Mouse (Mus musculus): Measurements from ENCODE around the gene Slc25a39. TPM values are rescaled to one million over a fixed set of nuclear protein-coding genes. Genes with fewer than 3 reads are reported as not detected.
A peak's percentile ranks its signal among the peaks of the same experiment; 100 is the strongest.
"Not testable (repeated sequence)": the region's sequence is repeated elsewhere in the genome, so short reads cannot be mapped to it uniquely, and the experiment has no call there.

Slc25a39 gene
- polyA plus RNA-seq, 1 experiment from 2014 or later, result 266 TPM

DNA sequence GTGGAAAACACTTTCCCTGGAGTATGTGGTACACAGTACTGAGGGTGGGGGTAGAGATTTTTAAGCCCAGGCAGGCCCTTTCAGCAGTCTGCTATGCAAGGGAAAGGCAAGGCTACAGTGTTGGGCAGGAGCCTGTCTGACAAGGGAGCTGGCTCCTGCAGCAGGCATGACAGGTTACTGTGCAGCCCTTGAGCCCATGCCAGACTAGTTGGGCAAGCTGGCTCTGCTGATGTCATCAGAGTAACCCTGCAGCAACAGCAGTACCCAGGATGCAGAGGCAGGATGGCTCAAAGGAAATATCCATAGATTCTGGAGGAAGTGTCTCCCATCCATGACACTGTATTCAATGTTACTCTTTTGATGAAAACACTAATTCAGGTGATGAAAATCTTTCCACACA, 11.1 kb upstream of the Slc25a39 start:
- Histone ChIP-seq H3K4me1 (ENCODE audit: control insufficient read depth in 2 of 2, insufficient read depth in 2 of 2, low read length in 2 of 2) (no peaks in the 10 kb centered on the region), H3K27ac (replicated peaks in 1 of 2; ENCODE audit: control insufficient read depth in 1 of 2, insufficient read depth in 1 of 2, low read depth in 2 of 2, low read length in 2 of 2) (no peak overlapping the region), H3K9me3 (ENCODE audit: control insufficient read depth, low read length) (no peaks in the 10 kb centered on the region), H3K4me2 (ENCODE audit: low read length) (no peak overlapping the region), H3K27me3 (ENCODE audit: control insufficient read depth, insufficient read depth, low read length) (no peaks in the 10 kb centered on the region), H3K9ac (ENCODE audit: low read length) (no peak overlapping the region), H3K4me3 (ENCODE audit: control insufficient read depth in 1 of 2, insufficient read depth in 1 of 2, low read depth in 1 of 2, low read length in 2 of 2) (no peak overlapping the region), H3K36me3 (ENCODE audit: control insufficient read depth, insufficient read depth, low read length) (no peaks in the 10 kb centered on the region)
- ATAC-seq (ENCODE audit: insufficient number of reproducible peaks, insufficient read depth, low FRiP score, low read depth), result no peak

DNA sequence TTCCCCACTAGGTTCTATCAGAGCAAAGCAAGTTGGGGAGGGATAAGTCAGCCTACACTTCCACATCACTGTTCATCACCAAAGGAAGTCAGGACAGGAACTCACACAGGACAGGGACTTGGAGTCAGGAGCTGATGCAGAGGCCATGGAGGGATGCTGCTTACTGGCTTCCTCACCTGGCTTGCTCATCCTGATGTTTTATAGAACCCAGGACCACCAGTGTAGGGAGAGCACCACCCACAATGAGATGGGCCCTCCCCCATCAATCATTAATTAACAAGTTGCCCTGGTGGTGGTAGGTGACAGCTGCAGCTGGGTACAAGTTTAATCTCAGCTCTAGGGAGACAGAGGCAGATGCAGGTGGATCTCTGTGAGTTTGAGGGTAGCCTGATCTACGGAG, 9.4 kb upstream of the Slc25a39 start:
- Histone ChIP-seq H3K9me3 (ENCODE audit: control insufficient read depth, low read length) (no peaks in the 10 kb centered on the region), H3K9ac (ENCODE audit: low read length) (no peak overlapping the region), H3K27ac (replicated peaks in 1 of 2; ENCODE audit: control insufficient read depth in 1 of 2, insufficient read depth in 1 of 2, low read depth in 2 of 2, low read length in 2 of 2) (no peak overlapping the region), H3K27me3 (ENCODE audit: control insufficient read depth, insufficient read depth, low read length) (no peaks in the 10 kb centered on the region), H3K36me3 (ENCODE audit: control insufficient read depth, insufficient read depth, low read length) (no peaks in the 10 kb centered on the region), H3K4me3 (ENCODE audit: control insufficient read depth in 1 of 2, insufficient read depth in 1 of 2, low read depth in 1 of 2, low read length in 2 of 2) (no peak overlapping the region), H3K4me2 (ENCODE audit: low read length) (no peak overlapping the region), H3K4me1 (ENCODE audit: control insufficient read depth in 2 of 2, insufficient read depth in 2 of 2, low read length in 2 of 2) (no peaks in the 10 kb centered on the region)
- 79% methylated on average over 1 of the region's 1 CpGs for WGBS
- no peak for ATAC-seq (ENCODE audit: insufficient number of reproducible peaks, insufficient read depth, low FRiP score, low read depth)

- Histone ChIP-seq H3K36me3 (ENCODE audit: control insufficient read depth, insufficient read depth, low read length) (no peaks in the 10 kb centered on the region), H3K27me3 (ENCODE audit: control insufficient read depth, insufficient read depth, low read length) (no peaks in the 10 kb centered on the region), H3K9me3 (ENCODE audit: control insufficient read depth, low read length) (no peaks in the 10 kb centered on the region), H3K27ac (replicated peaks in 1 of 2; ENCODE audit: control insufficient read depth in 1 of 2, insufficient read depth in 1 of 2, low read depth in 2 of 2, low read length in 2 of 2) (no peak overlapping the region), H3K9ac (ENCODE audit: low read length) (no peak overlapping the region), H3K4me3 (ENCODE audit: control insufficient read depth in 1 of 2, insufficient read depth in 1 of 2, low read depth in 1 of 2, low read length in 2 of 2) (no peak overlapping the region), H3K4me1 (ENCODE audit: control insufficient read depth in 2 of 2, insufficient read depth in 2 of 2, low read length in 2 of 2) (0 out of 4 replicates have a peak, but pooled peaks cover 2 to 4% of the 10 kb centered on the region in 2 experiments), H3K4me2 (ENCODE audit: low read length) (no peak overlapping the region)
- WGBS, result 66% methylated on average over 10 of the region's 10 CpGs
- ATAC-seq (ENCODE audit: insufficient number of reproducible peaks, insufficient read depth, low FRiP score, low read depth), result no peak
Measured at GRCm38 (mm10) chr11:102415034-102415802, 7.5 kb upstream of the Slc25a39 start.

DNA sequence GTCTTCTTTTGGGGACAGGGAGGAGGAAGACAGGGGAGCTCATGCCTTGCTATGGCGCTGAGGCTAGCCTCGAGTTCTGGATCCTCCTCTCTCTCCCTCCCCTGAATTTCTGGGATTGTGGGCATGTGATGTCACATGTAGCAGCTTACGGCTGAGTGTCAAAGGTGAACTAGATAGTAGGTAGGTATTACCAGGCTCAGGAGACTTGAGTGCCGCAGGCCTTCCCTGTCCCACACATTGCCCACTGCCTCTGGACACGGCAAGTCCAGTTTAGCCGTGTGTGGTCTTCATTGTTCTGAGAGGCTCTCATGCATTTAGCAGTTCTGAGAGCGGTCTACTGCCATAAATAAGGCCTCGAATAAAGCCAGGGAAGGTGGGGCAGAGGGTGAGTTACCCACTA, 5.3 kb upstream of the Slc25a39 start:
- Histone ChIP-seq H3K4me2 (ENCODE audit: low read length) (no peak overlapping the region), H3K36me3 (ENCODE audit: control insufficient read depth, insufficient read depth, low read length) (no peaks in the 10 kb centered on the region), H3K4me1 (ENCODE audit: control insufficient read depth in 2 of 2, insufficient read depth in 2 of 2, low read length in 2 of 2) (0 out of 4 replicates have a peak, but pooled peaks cover 2 to 7% of the 10 kb centered on the region in 2 experiments), H3K9ac (ENCODE audit: low read length) (no peak overlapping the region), H3K27ac (replicated peaks in 1 of 2; ENCODE audit: control insufficient read depth in 1 of 2, insufficient read depth in 1 of 2, low read depth in 2 of 2, low read length in 2 of 2) (no peak overlapping the region), H3K27me3 (ENCODE audit: control insufficient read depth, insufficient read depth, low read length) (no peaks in the 10 kb centered on the region), H3K9me3 (ENCODE audit: control insufficient read depth, low read length) (no peaks in the 10 kb centered on the region), H3K4me3 (ENCODE audit: control insufficient read depth in 1 of 2, insufficient read depth in 1 of 2, low read depth in 1 of 2, low read length in 2 of 2) (no peak overlapping the region)
- no peak for ATAC-seq (ENCODE audit: insufficient number of reproducible peaks, insufficient read depth, low FRiP score, low read depth)
- WGBS, result 71% methylated on average over 8 of the region's 8 CpGs

DNA sequence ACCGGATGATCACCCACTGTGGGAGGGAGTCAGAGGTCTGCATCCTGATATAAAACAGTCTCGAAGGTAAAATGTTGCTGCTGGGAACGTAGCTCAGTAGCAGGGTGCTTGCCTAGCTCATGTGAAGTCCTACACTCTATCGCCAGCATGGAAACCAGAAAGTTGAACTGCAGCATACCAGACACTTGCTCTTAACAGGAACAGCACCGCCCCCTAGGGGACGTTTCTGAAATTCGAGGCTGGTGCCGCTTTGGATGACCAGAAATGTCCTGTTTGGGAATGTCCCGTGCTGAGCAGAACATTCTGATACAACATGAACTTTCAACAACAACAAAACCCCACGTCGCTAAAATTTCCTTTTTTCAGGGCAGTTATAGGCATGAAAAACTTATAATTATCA, 4.0 kb upstream of the Slc25a39 start:
- H3K4me1 ChIP-seq (ENCODE audit: control insufficient read depth in 2 of 2, insufficient read depth in 2 of 2, low read length in 2 of 2), result peaks cover 2 to 7% of the 10 kb centered on the region in 2 experiments; a peak in 1 of 4 replicates
- no peaks in the 10 kb centered on the region for H3K27me3 ChIP-seq (ENCODE audit: control insufficient read depth, insufficient read depth, low read length)
- H3K9ac ChIP-seq (ENCODE audit: low read length), result peak overlapping the region; percentile 2; the same call in 1 of the 2 replicates
- WGBS, result 7% methylated on average over 11 of the region's 11 CpGs
- no peak overlapping the region for H3K4me3 ChIP-seq (ENCODE audit: control insufficient read depth in 1 of 2, insufficient read depth in 1 of 2, low read depth in 1 of 2, low read length in 2 of 2)
- no peak overlapping the region for H3K27ac ChIP-seq (replicated peaks in 1 of 2; ENCODE audit: control insufficient read depth in 1 of 2, insufficient read depth in 1 of 2, low read depth in 2 of 2, low read length in 2 of 2)
- H3K4me2 ChIP-seq (ENCODE audit: low read length), result no peak overlapping the region
- no peaks in the 10 kb centered on the region for H3K9me3 ChIP-seq (ENCODE audit: control insufficient read depth, low read length)
- ATAC-seq (ENCODE audit: insufficient number of reproducible peaks, insufficient read depth, low FRiP score, low read depth), result no peak
- no peaks in the 10 kb centered on the region for H3K36me3 ChIP-seq (ENCODE audit: control insufficient read depth, insufficient read depth, low read length)

DNA sequence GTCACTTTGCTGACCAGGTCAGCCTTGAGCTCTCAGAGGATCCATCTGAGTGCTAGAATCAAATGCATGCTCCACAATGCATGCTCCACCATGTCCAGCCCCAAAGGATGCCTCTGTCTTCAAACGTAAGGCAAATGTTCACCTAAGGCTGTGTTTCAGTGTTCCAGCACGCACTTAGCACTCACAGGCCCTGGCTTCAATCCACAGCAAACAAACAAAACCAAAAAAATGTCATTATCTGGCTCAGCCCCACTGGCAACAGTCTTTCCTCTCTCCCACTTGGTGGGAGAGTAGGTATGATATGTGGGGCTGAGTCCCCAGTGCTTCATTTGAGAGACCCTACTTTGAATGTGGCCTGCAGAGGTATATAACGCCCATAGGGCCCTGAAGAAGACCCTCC, 3.3 kb upstream of the Slc25a39 start:
- H3K9ac ChIP-seq (ENCODE audit: low read length), result peak overlapping the region; percentile 2; the same call in 1 of the 2 replicates
- H3K27me3 ChIP-seq (ENCODE audit: control insufficient read depth, insufficient read depth, low read length), result no peaks in the 10 kb centered on the region
- no peak overlapping the region for H3K4me2 ChIP-seq (ENCODE audit: low read length)
- WGBS, result 72% methylated on average over 3 of the region's 3 CpGs
- H3K4me1 ChIP-seq (ENCODE audit: control insufficient read depth in 2 of 2, insufficient read depth in 2 of 2, low read length in 2 of 2), result peaks cover 7 to 14% of the 10 kb centered on the region in 2 experiments
- H3K36me3 ChIP-seq (ENCODE audit: control insufficient read depth, insufficient read depth, low read length), result 0 out of 2 replicates have a peak, but pooled peaks cover under 1% of the 10 kb centered on the region
- ATAC-seq (ENCODE audit: insufficient number of reproducible peaks, insufficient read depth, low FRiP score, low read depth), result no peak
- no peaks in the 10 kb centered on the region for H3K9me3 ChIP-seq (ENCODE audit: control insufficient read depth, low read length)
- H3K27ac ChIP-seq (replicated peaks in 1 of 2; ENCODE audit: control insufficient read depth in 1 of 2, insufficient read depth in 1 of 2, low read depth in 2 of 2, low read length in 2 of 2), result no peak overlapping the region
- H3K4me3 ChIP-seq (ENCODE audit: control insufficient read depth in 1 of 2, insufficient read depth in 1 of 2, low read depth in 1 of 2, low read length in 2 of 2), result no peak overlapping the region

- 93% methylated on average over 3 of the region's 3 CpGs for WGBS
- not testable (repeated sequence) for H3K4me2 ChIP-seq (ENCODE audit: low read length); H3K27me3 ChIP-seq (ENCODE audit: control insufficient read depth, insufficient read depth, low read length); H3K9ac ChIP-seq (ENCODE audit: low read length); H3K36me3 ChIP-seq (ENCODE audit: control insufficient read depth, insufficient read depth, low read length); H3K27ac ChIP-seq (replicated peaks in 1 of 2; ENCODE audit: control insufficient read depth in 1 of 2, insufficient read depth in 1 of 2, low read depth in 2 of 2, low read length in 2 of 2); H3K4me3 ChIP-seq (ENCODE audit: control insufficient read depth in 1 of 2, insufficient read depth in 1 of 2, low read depth in 1 of 2, low read length in 2 of 2); H3K9me3 ChIP-seq (ENCODE audit: control insufficient read depth, low read length); ATAC-seq (ENCODE audit: insufficient number of reproducible peaks, insufficient read depth, low FRiP score, low read depth)
- peaks cover 12 to 20% of the 10 kb centered on the region in 2 experiments for H3K4me1 ChIP-seq (ENCODE audit: control insufficient read depth in 2 of 2, insufficient read depth in 2 of 2, low read length in 2 of 2)
Measured at GRCm38 (mm10) chr11:102410345-102410744, 2.6 kb upstream of the Slc25a39 start.
